Mouse (Mus musculus): Measurements from ENCODE around the gene Lhx5. TPM values are rescaled to one million over a fixed set of nuclear protein-coding genes. Genes with fewer than 3 reads are reported as not detected.

Lhx5 gene
- total RNA-seq, 1 experiment from 2014 or later, result not detected

Other genes starting within 250 kb of the Lhx5 start
- gene Sdsl, start 41.1 kb downstream of the Lhx5 start, total RNA-seq (2017), result not detected in 2 replicates
- gene Sds, start 44.8 kb downstream of the Lhx5 start, total RNA-seq (2017), result not detected in 2 replicates
- 5.8 and 7.0 TPM in 2 replicates for gene Plbd2, start 71.9 kb downstream of the Lhx5 start, total RNA-seq (2017)
- gene Slc8b1, start 79.5 kb downstream of the Lhx5 start, total RNA-seq (2017), result 12.6 and 15.0 TPM in 2 replicates
- gene Tpcn1, start 157.0 kb downstream of the Lhx5 start, total RNA-seq (2017), result 15.6 and 15.9 TPM in 2 replicates
- gene Iqcd, start 157.3 kb downstream of the Lhx5 start, total RNA-seq (2017), result 0.47 TPM in 1 of 2 replicates, not detected in the other
- gene Rita1, start 180.9 kb downstream of the Lhx5 start, total RNA-seq (2017), result 0.81 and 3.6 TPM in 2 replicates
- gene Ddx54, start 181.0 kb downstream of the Lhx5 start, total RNA-seq (2017), result 58.6 and 61.8 TPM in 2 replicates
- gene Cfap73, start 202.5 kb downstream of the Lhx5 start, total RNA-seq (2017), result not detected in 2 replicates
- gene Rasal1, start 217.1 kb downstream of the Lhx5 start, total RNA-seq (2017), result 4.5 and 5.4 TPM in 2 replicates